Mouse (Mus musculus) kidney, adult 9 months (tissue): Measurements from ENCODE around the gene Bglap3.
"Not testable (repeated sequence)": the region's sequence is repeated elsewhere in the genome, so short reads cannot be mapped to it uniquely, and the experiment has no call there.

Source experiments
- DNase-seq: peaks from one replicate; pipeline ENCODE4 v3.0.0; 2022

Gene Bglap3

DNA sequence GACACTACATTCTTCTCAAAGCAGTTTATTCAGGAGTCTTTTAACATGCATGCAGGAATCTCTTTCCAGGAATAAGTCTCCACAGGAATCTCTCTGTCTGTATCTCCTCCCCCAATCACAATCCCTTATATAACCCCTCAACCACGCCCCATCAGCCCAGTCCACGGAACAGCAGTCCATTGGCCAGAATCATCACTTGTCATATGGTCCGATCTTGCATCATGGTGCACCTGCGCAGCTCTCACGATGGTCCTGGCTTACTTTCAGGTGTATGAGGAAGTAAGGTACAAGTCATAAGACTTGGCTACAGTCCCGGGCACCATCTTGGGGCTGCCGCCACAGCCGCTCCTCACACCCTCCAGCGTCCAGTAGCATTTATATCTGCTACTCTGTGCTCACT lies at the start of gene Bglap3:
Gene Bglap3, minus strand, starts transcription at position 101 of the 400 bp plus-strand sequence.
- DNase-seq = not testable (repeated sequence)

DNA sequence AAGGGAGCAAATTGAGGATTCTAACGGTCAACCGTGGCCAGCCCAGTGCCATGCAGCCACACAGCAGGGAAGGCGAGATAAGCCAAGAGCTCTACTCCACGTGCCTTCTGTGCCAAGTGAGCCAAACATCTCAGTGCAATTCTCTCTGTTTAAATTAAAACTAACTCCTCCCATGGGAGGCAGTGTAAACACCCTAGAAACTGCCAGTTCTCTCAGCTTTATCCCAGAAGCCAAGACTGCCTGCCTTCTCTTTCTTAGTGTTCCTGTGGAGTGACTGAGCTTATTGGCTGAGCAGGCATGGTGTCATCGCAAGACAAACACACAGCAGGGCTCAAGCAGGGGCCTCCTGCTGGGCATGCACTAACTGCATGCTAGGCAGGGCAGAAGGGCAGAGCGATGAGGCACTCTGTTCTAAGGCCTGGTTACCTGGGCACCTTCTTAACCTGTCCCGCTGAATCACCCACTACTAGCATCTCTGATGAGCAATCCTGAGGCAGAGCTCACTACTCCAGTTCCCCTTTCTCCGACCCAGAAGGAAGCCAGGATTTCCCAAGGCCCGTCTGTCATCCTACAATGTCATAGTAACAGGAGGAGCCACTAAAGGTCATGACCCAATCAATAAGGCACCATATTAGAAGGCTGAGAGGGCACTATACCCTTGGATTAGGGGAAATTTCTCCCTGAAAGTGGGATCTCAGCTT lies 49.6 kb upstream of the Bglap3 start:
- DNase-seq = peak; percentile 67

DNA sequence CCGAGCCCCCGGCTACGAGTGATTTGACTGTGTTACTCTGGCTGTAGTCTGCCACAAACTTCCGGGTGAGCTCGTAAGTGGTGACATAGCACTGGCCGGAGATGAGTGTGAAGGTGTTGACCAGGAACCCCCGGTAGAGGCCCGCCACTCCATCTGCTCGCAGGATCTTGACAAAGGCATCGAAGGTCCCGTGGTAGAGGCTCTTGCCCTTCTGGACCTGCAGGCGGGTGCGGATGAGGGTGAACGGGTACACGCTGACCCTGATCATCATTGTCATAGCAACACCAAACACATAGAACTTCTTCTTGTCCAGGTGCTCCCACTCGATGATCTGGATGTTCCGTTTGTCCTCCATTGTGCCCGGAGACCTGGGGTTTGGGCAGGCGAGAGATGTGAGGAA lies 48.2 kb upstream of the Bglap3 start:
- no peak for DNase-seq

DNA sequence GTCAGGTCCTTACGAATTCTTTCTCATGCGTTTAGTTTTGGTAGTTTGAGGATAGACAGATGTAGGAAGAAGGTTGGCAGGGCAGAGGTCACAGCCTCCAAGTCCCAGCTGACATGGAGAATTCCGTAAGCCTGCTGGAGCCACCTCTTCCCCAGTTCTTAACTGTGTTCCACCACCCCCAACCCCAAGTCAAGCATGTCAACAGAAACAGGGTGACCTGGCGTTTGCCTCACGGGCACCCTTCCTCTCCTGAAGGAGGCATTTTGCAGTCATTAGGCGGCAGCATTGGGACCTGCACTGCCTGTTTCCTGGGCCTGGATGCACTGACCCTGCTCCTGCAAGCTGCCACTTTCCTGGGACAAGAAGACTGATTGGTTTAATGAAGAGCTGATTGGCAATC lies 45.5 kb upstream of the Bglap3 start:
- no peak for DNase-seq

DNA sequence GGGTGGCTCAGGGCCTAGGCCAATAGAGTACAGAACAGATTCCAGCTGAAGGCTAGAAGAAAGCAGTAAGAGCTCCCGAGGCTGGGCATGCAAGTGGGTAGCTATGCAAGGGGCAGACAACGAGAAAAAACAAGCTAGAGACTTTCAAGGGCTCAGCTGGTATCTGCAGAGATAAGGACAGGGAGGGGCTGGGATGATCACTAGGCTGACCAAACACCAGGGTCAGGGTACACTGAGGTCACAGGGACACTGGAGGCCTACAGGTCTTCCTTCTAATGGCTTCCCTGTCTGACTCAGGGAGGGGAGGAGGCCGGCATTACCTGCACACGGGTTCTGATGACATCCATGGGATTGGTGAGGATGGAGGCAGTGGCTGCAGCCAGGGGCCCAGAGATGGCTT lies 43.1 kb upstream of the Bglap3 start:
- no peak for DNase-seq

DNA sequence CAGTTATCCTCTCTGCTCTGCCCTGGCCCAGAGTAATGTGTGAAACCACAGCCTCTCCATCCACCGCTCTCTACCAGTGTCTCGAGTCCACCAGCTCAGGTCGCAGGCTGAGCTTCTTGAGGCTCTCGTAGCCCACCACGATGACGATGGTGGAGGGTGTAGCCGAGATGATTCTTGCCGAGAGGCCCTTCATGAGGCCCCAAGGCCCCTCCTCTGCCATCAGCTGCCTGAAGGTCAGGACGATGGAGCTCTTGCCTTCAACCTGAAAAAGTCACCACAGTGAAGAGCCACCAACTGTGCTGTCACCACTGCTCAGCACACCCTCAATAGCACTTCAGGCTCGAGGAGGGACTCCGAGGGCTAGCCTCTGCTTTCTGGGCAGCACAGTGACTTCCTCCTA lies 40.1 kb upstream of the Bglap3 start:
- no peak for DNase-seq

DNA sequence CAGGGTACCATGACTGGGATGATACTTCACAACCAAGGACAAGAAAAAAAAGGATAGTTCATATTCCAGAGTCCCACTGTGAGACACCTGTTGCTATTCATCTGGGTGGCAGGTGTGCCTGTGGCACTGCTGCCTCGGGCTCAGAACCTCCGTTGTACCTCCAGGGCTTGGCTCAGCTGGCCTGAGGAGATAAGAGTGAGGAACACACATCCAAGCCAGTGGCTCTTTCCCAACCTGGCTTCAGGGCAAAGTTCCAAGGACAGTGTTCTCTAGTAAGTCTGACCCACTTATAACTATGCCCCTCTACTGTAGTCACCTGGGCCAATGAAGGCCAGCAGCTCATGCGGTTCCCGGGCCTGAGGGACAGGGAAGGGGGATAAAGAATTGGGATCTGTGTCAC lies 39.1 kb upstream of the Bglap3 start:
- no peak for DNase-seq

DNA sequence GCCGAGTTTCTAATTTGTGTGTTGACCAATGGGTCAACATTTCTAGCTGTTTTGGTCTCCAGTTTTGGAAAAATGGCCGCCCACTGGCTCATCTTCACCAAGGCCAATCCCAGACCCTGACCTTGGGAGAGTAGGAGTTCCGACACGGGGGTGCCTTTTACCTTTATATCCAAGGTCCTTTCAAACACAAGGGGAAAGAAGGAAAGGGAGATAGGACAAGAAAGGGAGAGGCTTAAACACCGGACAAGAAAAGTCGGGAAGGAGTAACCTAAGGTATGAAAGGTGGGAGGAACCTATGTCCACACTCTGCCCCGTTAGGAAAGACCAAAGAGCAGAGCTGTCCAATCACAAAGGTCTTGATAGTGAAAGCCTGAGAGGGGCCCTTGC lies 38.1 kb upstream of the Bglap3 start:
- DNase-seq = no peak

DNA sequence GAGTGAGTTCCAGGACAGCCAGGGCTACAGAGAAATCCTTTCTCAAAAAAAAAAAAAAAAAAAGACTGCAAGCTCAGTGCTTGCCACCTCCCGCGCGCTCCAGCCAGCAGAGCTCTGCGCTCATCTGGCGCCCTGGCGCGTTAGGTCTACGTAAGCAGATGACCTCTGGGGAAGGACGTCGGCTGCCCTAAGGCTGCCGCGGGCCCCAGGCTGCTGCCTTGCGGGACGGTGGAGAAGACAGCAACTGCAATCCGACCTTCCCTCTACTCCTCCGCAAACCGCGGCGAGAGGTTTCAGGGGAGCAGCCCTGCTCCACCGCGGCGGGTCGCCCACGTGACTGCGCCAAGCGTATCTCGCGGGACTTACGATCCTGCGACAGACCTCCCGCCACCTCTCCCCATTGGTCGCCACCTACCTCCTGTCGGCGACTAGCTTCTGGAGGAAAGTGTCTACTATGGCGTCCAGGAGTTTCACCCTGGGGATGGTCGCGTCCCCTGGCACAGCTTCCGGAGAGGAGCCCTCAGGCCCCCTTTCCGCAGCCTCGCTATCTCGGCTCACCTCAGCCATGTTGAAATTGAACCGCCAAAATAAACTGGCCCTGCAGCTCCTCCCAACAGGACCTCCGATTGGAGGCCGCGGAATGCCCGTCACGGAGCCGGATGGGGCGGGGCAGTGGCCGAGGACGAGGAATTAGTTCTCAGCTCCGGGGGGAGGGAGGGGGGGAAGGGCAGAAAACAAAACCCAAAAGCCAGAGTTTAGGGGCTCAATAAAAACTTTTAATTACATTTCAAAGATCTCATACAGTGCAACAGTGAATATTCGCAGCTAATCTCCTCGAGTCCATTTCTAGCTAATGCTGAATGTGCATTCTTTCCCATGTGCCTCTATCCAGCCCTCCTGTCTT lies 37.5 kb upstream of the Bglap3 start, which contains the start of gene Pmf1:
Gene Pmf1, minus strand, starts transcription at position 591 of the 904 bp plus-strand sequence.
- DNase-seq = peak; percentile 96

DNA sequence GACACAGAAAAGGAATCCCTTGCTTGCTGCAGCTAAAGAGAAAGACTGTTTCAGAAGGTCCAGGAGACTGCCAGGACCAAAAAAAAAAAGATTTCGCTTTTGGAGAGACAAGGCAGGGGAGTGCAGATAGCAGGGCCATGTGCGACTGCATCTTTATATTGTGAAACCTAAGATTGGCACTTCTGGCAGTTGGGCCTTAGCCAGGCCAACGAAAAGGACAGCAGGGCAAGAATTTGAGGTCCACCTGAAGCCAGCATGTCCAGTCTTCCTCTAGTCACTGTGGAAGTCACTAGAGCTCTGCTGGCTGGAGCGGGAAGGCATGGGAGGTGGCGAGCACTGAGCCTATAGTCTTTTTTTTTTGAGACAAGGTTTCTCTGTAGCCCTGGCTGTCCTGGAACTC lies 36.4 kb upstream of the Bglap3 start:
- no peak for DNase-seq

DNA sequence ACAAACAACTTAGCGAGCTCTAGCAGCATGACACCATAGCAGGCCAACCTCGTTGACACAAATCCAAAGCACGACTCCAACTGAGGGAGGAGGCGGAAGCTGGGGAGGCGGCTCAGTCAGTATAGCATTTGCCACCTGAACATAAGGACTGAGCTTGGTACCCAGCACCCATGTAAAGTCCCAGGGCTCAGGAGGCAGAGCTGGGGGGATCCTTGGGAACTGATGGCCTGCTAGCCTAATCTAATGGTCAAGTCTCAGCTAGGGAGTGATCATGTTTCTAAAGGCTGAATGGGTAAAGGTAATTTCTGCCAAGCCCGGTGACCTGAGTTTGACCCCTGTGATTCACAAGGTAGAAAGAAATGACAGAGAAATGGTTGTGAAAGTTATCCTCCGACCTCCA lies 35.0 kb upstream of the Bglap3 start:
- DNase-seq = no peak

DNA sequence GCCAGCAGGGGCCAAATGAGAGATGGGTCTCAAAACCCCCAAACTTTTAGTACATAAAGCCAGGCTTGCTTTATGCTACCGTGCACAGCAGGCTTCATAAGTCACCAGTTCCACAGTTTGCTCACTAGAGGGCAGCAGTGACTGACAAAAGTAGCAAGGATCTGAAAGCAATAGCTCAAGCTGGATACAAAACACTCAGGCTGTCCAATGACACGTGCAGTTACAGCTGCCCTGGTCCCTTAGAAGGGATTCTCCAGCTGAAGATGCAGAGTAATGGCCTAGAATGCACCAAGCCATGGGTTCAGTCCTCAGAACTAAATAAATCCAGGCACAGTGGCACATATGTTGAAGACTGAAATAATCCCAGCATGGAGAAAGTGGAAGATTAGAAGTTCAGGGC lies 34.5 kb upstream of the Bglap3 start:
- DNase-seq = peak; percentile 74

DNA sequence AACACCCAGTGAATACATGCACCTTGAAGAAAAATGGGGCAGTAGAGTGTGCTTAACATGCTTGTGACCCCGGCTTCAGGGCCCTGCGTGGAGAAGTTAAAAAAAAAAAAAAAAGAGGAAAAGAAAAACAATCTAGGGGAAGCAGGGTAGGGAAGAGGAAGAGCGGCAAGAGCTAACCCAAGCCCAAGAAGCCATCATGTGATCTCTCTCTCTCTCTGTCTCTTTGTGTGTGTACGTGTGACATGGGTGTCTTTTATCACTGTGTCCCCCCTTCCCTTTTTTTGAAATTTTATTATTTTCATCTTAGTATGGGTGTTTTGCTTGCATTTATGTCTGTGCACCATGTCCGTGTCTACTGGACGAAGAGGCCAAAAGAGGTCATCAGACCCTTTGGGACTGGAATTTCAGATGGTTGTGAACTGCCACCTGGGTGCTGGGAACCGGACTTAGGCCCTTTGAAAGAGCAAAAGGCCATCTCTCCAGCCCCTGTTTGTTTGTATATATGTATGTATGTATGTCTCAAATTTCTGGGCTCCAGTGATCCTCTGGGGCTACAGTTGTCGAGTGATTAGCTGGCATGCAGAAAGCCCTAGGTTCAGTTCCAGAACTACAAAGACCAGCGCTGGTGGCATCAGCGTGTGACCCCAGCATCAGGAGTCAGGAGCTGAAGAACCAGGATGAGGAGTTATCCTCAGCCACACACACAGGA lies 31.1 kb upstream of the Bglap3 start:
- no peak for DNase-seq

DNA sequence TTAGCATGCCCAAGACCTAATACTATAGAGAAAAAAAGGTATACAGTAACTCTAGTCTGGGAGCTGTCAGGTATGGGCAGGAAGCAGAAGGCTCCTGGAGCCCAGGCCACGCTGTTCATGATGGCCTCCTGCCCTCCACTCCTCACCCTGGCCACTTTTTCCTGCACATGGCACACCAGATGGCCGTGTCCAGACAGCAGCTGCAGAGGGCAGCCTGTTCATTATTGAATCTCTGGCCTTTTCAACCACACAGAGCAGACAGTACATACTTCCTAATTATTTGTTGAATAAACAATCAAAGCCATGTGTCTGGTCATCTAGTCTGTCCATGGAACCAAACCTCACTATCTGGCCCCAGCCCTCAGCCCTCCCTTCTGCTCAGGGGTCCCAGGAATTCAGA lies 26.1 kb upstream of the Bglap3 start:
- no peak for DNase-seq

DNA sequence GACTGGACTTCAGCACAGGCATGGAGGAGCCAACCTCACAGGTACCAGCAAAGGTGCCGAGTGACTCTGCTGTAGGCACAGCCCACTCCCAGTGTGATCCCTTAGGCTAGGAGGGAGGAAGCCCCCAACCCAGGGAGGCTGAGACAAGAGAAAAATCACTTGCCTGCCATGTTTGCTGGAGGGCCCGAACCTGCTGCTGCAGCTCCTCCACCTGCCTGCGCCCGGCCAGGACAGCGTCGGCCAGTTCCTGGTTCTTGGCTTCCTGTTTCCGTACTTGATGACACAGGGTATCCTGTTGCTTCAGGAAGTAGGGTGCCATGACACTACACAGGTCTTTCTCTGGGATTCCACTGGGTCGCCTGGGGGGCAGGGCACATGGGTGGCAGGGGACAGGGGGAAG lies 23.2 kb upstream of the Bglap3 start:
- no peak for DNase-seq

DNA sequence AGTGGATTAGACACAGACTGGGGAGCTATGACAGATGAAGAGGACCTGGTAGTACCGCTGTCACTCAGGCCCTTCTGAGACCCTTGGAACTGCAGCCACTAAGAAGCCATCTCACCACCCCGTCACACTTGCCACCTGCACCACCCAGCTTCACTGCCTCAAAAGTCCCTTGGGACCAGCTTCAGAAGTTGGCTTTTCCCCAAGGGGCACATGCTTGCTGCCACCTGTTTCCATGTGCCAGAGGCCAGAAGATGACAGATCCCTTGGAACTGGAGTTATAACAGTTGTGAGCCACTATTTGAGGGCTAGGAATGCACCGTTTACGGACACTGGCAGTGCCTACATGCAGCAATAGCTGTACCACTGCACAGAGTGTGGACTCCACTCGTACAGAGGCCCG lies 22.7 kb upstream of the Bglap3 start:
- DNase-seq = no peak

DNA sequence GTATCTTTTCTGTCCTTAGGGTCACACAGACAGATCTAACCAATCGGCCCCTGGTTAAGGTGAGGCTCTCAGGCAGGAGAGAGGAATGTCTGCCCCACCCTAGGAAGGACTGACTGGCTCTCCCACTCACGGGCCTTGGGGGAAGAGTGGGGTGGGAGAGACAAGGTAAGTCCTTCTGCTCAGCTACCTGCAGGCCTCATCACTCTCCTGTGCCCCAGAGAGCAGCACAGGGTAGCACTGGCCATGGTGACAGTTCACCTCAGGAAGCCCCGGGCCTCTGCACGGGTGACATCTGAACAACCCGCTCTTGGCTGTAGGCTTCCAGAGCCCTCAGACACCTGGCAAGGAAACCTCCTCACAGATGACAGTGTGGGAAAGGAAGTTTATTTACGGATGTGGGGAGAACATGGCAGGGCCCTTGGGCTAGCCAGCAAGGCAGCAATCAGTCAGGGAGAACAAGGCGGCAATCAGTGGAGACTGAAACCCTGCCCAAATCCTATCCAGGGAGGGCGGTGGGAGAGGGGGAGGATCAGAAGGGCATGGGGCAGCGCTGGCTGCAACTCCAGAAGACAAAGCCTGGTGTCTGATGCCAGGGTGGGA lies 21.3 kb upstream of the Bglap3 start:
- DNase-seq = no peak

DNA sequence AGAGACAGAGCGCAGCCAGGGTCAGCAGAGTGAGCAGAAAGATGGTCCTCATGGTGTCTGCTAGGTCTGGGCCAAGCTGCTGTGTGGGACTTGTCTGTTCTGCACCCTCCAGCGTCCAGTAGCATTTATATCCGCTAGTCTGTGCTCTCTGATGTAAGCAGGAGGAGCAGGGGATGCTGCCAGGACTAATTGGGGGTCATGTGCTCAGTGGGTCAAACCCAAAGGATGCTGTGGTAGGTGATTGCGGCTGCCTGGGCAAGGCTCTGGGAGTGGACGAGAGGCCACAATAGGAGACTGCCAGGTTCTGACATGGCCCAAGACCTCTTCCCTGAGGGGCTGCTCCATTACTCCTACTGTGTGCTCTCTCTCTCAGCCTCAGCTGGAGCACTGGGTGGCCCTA lies 11.8 kb upstream of the Bglap3 start, which contains the start of gene Bglap:
Gene Bglap, minus strand, starts transcription at position 101 of the 400 bp plus-strand sequence.
- DNase-seq = no peak

DNA sequence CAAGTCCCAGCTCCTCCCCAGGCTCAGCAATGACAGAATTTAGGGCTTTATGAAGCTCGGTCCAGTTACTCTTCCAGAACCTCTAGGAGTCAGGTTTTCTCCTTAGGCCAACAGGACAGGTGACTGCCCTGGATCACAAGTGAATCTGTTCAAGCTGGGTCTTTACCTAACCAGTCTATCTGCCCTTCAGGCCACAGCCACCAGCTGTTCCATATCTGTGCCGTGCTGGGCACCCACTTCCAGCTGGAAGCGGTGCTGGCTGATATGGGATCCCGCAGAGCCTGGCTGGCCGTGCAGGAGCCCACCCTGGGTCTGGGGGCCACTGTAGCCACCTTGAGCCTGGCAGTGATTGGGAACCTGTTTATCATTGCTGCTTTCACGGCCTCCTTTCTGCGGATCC lies 9.8 kb upstream of the Bglap3 start:
- not testable (repeated sequence) for DNase-seq

DNA sequence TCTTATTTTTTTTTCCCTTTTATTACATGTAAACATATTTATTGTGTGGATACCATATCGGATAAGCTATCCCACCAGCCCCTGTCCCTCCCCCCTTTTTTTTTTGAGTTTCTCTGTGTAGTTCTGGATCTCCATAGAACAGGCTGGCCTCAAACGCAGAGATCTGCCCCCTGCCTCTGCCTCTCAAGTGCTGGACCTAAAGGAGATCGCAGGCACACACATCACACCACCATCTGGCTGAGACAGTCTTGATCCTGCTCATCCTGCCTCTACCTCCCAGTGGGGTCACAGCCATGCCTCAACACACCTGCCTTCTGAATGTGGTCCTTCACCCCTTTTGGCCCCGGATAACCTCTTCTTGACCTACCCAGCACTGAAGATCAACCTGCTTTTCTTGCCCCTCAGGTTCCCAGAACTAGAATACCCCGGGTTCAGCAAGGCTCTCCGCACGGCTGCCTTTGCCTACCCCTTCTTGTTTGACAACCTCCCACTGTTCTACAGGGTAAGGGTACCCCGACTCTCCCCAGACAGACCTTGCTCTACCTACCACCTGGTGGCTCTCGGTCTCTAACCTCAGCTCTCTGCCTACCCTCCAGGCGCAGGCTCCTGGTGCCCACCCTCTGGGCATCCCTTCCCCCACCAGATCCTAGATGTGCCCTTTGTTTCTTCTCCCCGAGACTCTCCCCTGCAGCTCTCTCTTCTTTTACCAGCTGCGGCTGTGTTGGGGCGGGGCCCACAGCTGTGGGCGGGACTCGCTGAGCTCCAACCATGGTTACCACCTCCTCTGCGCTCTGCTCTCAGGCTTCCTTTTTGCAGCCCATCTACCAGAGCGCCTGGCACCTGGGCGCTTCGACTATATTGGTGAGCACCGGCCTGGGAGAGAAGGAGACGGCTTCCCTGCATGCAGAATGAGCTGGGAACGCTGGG lies 9.1 kb upstream of the Bglap3 start:
- DNase-seq = not testable (repeated sequence)

DNA sequence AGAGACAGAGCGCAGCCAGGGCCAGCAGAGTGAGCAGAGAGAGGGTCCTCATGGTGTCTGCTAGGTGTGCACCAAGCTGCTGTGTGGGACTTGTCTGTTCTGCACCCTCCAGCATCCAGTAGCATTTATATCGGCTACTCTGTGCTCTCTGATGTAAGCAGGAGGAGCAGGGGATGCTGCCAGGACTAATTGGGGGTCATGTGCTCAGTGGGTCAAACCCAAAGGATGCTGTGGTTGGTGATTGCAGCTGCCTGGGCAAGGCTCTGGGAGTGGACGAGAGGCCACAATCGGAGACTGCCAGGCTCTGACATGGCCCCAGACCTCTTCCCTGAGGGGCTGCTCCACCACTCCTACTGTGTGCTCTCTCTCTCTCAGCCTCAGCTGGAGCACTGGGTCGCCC lies 6.1 kb upstream of the Bglap3 start, which contains the start of gene Bglap2:
Gene Bglap2, minus strand, starts transcription at position 101 of the 400 bp plus-strand sequence.
- DNase-seq = not testable (repeated sequence)

DNA sequence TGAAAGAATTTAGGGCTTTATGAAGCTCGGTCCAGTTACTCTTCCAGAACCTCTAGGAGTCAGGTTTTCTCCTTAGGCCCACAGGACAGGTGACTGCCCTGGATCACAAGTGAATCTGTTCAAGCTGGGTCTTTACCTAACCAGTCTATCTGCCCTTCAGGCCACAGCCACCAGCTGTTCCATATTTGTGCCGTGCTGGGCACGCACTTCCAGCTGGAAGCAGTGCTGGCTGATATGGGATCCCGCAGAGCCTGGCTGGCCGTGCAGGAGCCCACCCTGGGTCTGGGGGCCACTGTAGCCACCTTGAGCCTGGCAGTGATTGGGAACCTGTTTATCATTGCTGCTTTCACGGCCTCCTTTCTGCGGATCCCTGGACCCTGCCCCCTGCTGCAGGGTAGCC lies 4.1 kb upstream of the Bglap3 start:
- not testable (repeated sequence) for DNase-seq
